Mouse (Mus musculus) layer of hippocampus, adult 9-10 months (tissue): ENCODE data around the gene 1810062G17Rik.

ENCODE experiments used
- DNase-seq: peaks from one replicate; pipeline ENCODE4 v3.0.0; 2022; ENCODE audit warnings: low spot score

1810062G17Rik gene

GRCm38 (mm10) chr3:36476261-36477155, 771 bp downstream of the 1810062G17Rik start:
- no peak for DNase-seq

GRCm38 (mm10) chr3:36478776-36479175, 3.0 kb downstream of the 1810062G17Rik start:
- no peak for DNase-seq

GRCm38 (mm10) chr3:36480486-36480885, 4.7 kb downstream of the 1810062G17Rik start:
- DNase-seq = no peak

- DNase-seq = no peak
Measured at GRCm38 (mm10) chr3:36481776-36482193, 6.0 kb downstream of the 1810062G17Rik start.

GRCm38 (mm10) chr3:36482940-36483339, 7.2 kb downstream of the 1810062G17Rik start:
- no peak for DNase-seq

GRCm38 (mm10) chr3:36484292-36484691, 8.6 kb downstream of the 1810062G17Rik start:
- no peak for DNase-seq

GRCm38 (mm10) chr3:36486176-36486575, 10.4 kb downstream of the 1810062G17Rik start:
- no peak for DNase-seq

GRCm38 (mm10) chr3:36486881-36487280, 11.1 kb downstream of the 1810062G17Rik start:
- no peak for DNase-seq

- DNase-seq = no peak
Measured at GRCm38 (mm10) chr3:36488367-36488766, 12.6 kb downstream of the 1810062G17Rik start.

GRCm38 (mm10) chr3:36488899-36489589, 13.3 kb downstream of the 1810062G17Rik start:
- no peak for DNase-seq

- DNase-seq = no peak
Measured at GRCm38 (mm10) chr3:36489590-36489910, 13.8 kb downstream of the 1810062G17Rik start.

- DNase-seq = no peak
Measured at GRCm38 (mm10) chr3:36491535-36491934, 15.8 kb downstream of the 1810062G17Rik start.

GRCm38 (mm10) chr3:36492716-36493391, 17.1 kb downstream of the 1810062G17Rik start:
- DNase-seq = no peak

GRCm38 (mm10) chr3:36493641-36494283, 18.0 kb downstream of the 1810062G17Rik start:
- DNase-seq = no peak

GRCm38 (mm10) chr3:36494613-36495012, 18.9 kb downstream of the 1810062G17Rik start:
- DNase-seq = no peak

- DNase-seq = peak; percentile 85
Measured at GRCm38 (mm10) chr3:36495436-36495835, 19.7 kb downstream of the 1810062G17Rik start.

GRCm38 (mm10) chr3:36496273-36496672, 20.5 kb downstream of the 1810062G17Rik start:
- no peak for DNase-seq

- DNase-seq = no peak
Measured at GRCm38 (mm10) chr3:36496746-36497145, 21.0 kb downstream of the 1810062G17Rik start.

- DNase-seq = no peak
Measured at GRCm38 (mm10) chr3:36498224-36498623, 22.5 kb downstream of the 1810062G17Rik start.

GRCm38 (mm10) chr3:36499418-36499817, 23.7 kb downstream of the 1810062G17Rik start:
- DNase-seq = no peak

- no peak for DNase-seq
Measured at GRCm38 (mm10) chr3:36500976-36501375, 25.2 kb downstream of the 1810062G17Rik start.

GRCm38 (mm10) chr3:36501546-36501945, 25.8 kb downstream of the 1810062G17Rik start:
- no peak for DNase-seq
